Mouse (Mus musculus) testis, adult 2 months (tissue): Measurements from ENCODE around the gene Mcf2l.

Source experiments
- CTCF ChIP-seq: fragments of 200-500 bp; IDR thresholded peaks from 2 replicates; pipeline ENCODE4 v1.5.1; 2012; ENCODE audit warnings: low read depth, mild to moderate bottlenecking, inconsistent platforms, low read length, moderate library complexity; ENCODE audit not compliant: control insufficient read depth, insufficient read depth, insufficient replicate concordance
- POLR2A ChIP-seq: fragments of 200-500 bp; IDR thresholded peaks from 2 replicates; pipeline ENCODE4 v1.6.1; 2012; ENCODE audit warnings: low read depth, mild to moderate bottlenecking, inconsistent platforms, low read length, moderate library complexity; ENCODE audit not compliant: control insufficient read depth

GRCm38 (mm10) chr8:12863608-12864007, 10.0 kb upstream of the Mcf2l start:
- TF ChIP-seq POLR2A: no peak
- TF ChIP-seq CTCF: no peak
